Mouse (Mus musculus): ENCODE results near the gene 7530416G11Rik.

7530416G11Rik gene

GRCm38 (mm10) chr15:85503127-85503526 is at the start of gene 7530416G11Rik:
TSS of gene 7530416G11Rik (minus strand) at chr15:85503227.
- DNase-seq, result no peak

GRCm38 (mm10) chr15:85546500-85546899 is 43.5 kb upstream of the 7530416G11Rik start:
- DNase-seq, result no peak

GRCm38 (mm10) chr15:85545369-85545768 is 42.3 kb upstream of the 7530416G11Rik start:
- no peak for DNase-seq

GRCm38 (mm10) chr15:85538170-85538569 is 35.1 kb upstream of the 7530416G11Rik start:
- peak; percentile 72 for DNase-seq

GRCm38 (mm10) chr15:85537151-85537550 is 34.1 kb upstream of the 7530416G11Rik start:
- DNase-seq, result no peak

- DNase-seq, result no peak
Observed at GRCm38 (mm10) chr15:85534646-85535045, 31.6 kb upstream of the 7530416G11Rik start.

- DNase-seq, result peak; percentile 77
Observed at GRCm38 (mm10) chr15:85534215-85534614, 31.2 kb upstream of the 7530416G11Rik start.

GRCm38 (mm10) chr15:85532063-85532462 is 29.0 kb upstream of the 7530416G11Rik start:
- DNase-seq, result peak; percentile 45

GRCm38 (mm10) chr15:85529911-85530310 is 26.9 kb upstream of the 7530416G11Rik start:
- peak; percentile 43 for DNase-seq

GRCm38 (mm10) chr15:85524404-85524950 is 21.4 kb upstream of the 7530416G11Rik start:
- DNase-seq, result no peak

GRCm38 (mm10) chr15:85523173-85523991 is 20.4 kb upstream of the 7530416G11Rik start:
- peak; percentile 86 for DNase-seq

- DNase-seq, result no peak
Observed at GRCm38 (mm10) chr15:85519438-85519837, 16.4 kb upstream of the 7530416G11Rik start.

- no peak for DNase-seq
Observed at GRCm38 (mm10) chr15:85507370-85508014, 4.5 kb upstream of the 7530416G11Rik start.

GRCm38 (mm10) chr15:85506680-85507079 is 3.7 kb upstream of the 7530416G11Rik start:
- no peak for DNase-seq

- DNase-seq, result peak; percentile 28
Observed at GRCm38 (mm10) chr15:85505118-85505925, 2.3 kb upstream of the 7530416G11Rik start.

GRCm38 (mm10) chr15:85500267-85500666 is 2.8 kb downstream of the 7530416G11Rik start:
- no peak for DNase-seq

GRCm38 (mm10) chr15:85497981-85498475 is 5.0 kb downstream of the 7530416G11Rik start:
- DNase-seq, result no peak

- no peak for DNase-seq
Observed at GRCm38 (mm10) chr15:85497548-85497947, 5.5 kb downstream of the 7530416G11Rik start.

- DNase-seq, result no peak
Observed at GRCm38 (mm10) chr15:85494163-85494621, 8.8 kb downstream of the 7530416G11Rik start.

GRCm38 (mm10) chr15:85489751-85490150 is 13.3 kb downstream of the 7530416G11Rik start:
- DNase-seq, result no peak

- DNase-seq, result no peak
Observed at GRCm38 (mm10) chr15:85488900-85489299, 14.1 kb downstream of the 7530416G11Rik start.

- DNase-seq, result peak; percentile 43
Observed at GRCm38 (mm10) chr15:85480630-85481029, 22.4 kb downstream of the 7530416G11Rik start.

- no peak for DNase-seq
Observed at GRCm38 (mm10) chr15:85479919-85480318, 23.1 kb downstream of the 7530416G11Rik start.

Data from kidney, postnatal 14 days (tissue).